Mouse (Mus musculus) ES-E14 (cell line): ENCODE measurements around the gene Gtf2h4.

Source experiments
- CHD2 ChIP-seq: IDR thresholded peaks from 2 replicates; pipeline ENCODE4 v1.6.1; 2014; ENCODE audit warnings: mild to moderate bottlenecking, low read depth, low read length, inconsistent platforms
- ZC3H11A ChIP-seq: IDR thresholded peaks from 2 replicates; pipeline ENCODE4 v1.6.1; 2012; ENCODE audit warnings: low read depth, mild to moderate bottlenecking, inconsistent platforms, low read length, borderline replicate concordance
- ZNF384 ChIP-seq: IDR thresholded peaks from 2 replicates; pipeline ENCODE4 v1.6.1; 2012; ENCODE audit warnings: low read depth, low read length, inconsistent platforms

- TF ChIP-seq CHD2 (no peak), ZC3H11A (no peak), ZNF384 (no peak)
These were observed 26.4 kb upstream of the Gtf2h4 start for GRCm38 (mm10) chr17:35699919-35700318.
